Mouse (Mus musculus) lung, embryonic 15.5 days (tissue): ENCODE results near the gene Apob. TPM values are rescaled to one million over a fixed set of nuclear protein-coding genes. Genes with fewer than 3 reads are reported as not detected.

Experiments used
- ATAC-seq: fragments of 200-750 bp; cut with Nextera tagmentation; 2 replicates; pipeline ENCODE4 v1.8.0; 2017; ENCODE audit warnings: moderate number of reproducible peaks, borderline replicate concordance; ENCODE audit not compliant: low FRiP score, low TSS enrichment; ENCODE audit errors: extremely low read depth
- H3K27ac ChIP-seq: fragments of 300-500 bp; sonication (generic); 2 replicates; pipeline ENCODE4 v1.5.1; 2015; ENCODE audit warnings: moderate library complexity, mild to moderate bottlenecking, inconsistent platforms
- H3K27me3 ChIP-seq: fragments of 300-500 bp; sonication (generic); 2 replicates; pipeline ENCODE4 v1.6.1; 2015; ENCODE audit warnings: inconsistent platforms
- H3K36me3 ChIP-seq: fragments of 300-500 bp; sonication (generic); 2 replicates; pipeline ENCODE4 v1.6.1; 2015; ENCODE audit warnings: inconsistent platforms
- H3K4me1 ChIP-seq: fragments of 300-500 bp; sonication (generic); 2 replicates; pipeline ENCODE4 v1.6.1; 2015; ENCODE audit warnings: inconsistent platforms
- H3K4me2 ChIP-seq: fragments of 300-500 bp; sonication (generic); 2 replicates; pipeline ENCODE4 v1.6.1; 2015; ENCODE audit warnings: inconsistent platforms, mild to moderate bottlenecking, moderate library complexity
- H3K4me3 ChIP-seq: fragments of 300-500 bp; sonication (generic); 2 replicates; pipeline ENCODE4 v1.5.1; 2015; ENCODE audit warnings: mild to moderate bottlenecking, inconsistent platforms
- H3K9ac ChIP-seq: fragments of 300-500 bp; sonication (generic); 2 replicates; pipeline ENCODE4 v1.6.1; 2015; ENCODE audit warnings: inconsistent platforms
- H3K9me3 ChIP-seq: fragments of 300-500 bp; sonication (generic); 2 replicates; pipeline ENCODE4 v1.6.1; 2016; ENCODE audit warnings: inconsistent platforms
- WGBS: fragments of 180-500 bp; shearing (Covaris S2); methylation state at CpG from one replicate; pipeline ENCODE4 v1.1.7; 2015; 5-methylcytosine and 5-hydroxymethylcytosine counted together
- polyA plus RNA-seq: library from polyadenylated mRNA; unstranded; fragments of >200 nt; fragmentation: Nextera tagmentation; extraction: Ambion mirVana; gene quantifications from 2 replicates; pipeline ENCODE4 v1.2.1, GENCODE M21; 2015

The Apob gene
- polyA plus RNA-seq, result 0.09 and 0.82 TPM in 2 replicates

GRCm38 (mm10) chr12:7977466-7978189 is at the start of gene Apob:
Gene Apob (plus strand): TSS chr12:7977648.
- Histone ChIP-seq H3K4me3 (no peak within 1 kb of the TSS), H3K9ac (no peak within 1 kb of the TSS), H3K9me3 (no peaks in the 10 kb centered on the region), H3K27me3 (no peaks in the 10 kb centered on the region), H3K4me1 (no peaks in the 10 kb centered on the region), H3K36me3 (no peaks in the 10 kb centered on the region), H3K4me2 (no peak within 1 kb of the TSS), H3K27ac (no peak within 1 kb of the TSS)
- ATAC-seq, result no peak
- WGBS, result 70% methylated on average over 20 of the region's 20 CpGs

DNA sequence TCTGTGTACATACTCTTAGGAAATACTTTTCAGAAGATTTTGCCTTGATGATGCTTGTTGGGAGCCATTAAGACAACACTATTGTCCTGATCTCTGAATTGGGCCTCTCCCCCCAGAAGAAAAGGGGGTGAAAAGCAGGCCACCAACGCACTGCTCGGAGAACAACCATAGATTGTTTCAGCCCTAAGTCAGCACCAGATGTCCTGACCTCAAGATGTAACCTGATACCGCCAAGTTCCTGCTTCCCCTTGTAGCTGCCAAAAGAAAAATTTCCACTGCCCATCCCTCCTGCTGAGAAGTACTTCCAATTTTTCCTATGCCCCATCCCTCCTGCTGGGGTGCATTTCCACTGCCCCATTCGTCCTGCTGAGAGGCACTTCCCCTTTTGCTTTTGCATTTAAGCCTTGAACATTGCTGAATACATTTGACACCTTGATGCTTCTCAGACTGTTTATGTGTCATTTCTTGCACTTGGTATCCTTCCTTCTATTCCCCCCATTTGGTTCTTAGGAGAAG is 45.0 kb upstream of the Apob start:
- Histone ChIP-seq H3K36me3 (no peaks in the 10 kb centered on the region), H3K4me2 (no peak overlapping the region), H3K9ac (no peak overlapping the region), H3K4me1 (no peaks in the 10 kb centered on the region), H3K27me3 (no peaks in the 10 kb centered on the region), H3K9me3 (no peaks in the 10 kb centered on the region), H3K27ac (no peak overlapping the region), H3K4me3 (no peak overlapping the region)
- no peak for ATAC-seq
- 48% methylated on average over 4 of the region's 4 CpGs for WGBS

- WGBS, result 63% methylated on average over 9 of the region's 9 CpGs
- Histone ChIP-seq H3K27me3 (no peaks in the 10 kb centered on the region), H3K4me1 (no peaks in the 10 kb centered on the region), H3K9ac (no peak overlapping the region), H3K9me3 (no peaks in the 10 kb centered on the region), H3K36me3 (no peaks in the 10 kb centered on the region), H3K27ac (no peak overlapping the region), H3K4me2 (no peak overlapping the region), H3K4me3 (no peak overlapping the region)
- ATAC-seq, result no peak
Measured at GRCm38 (mm10) chr12:7950098-7950745, 27.2 kb upstream of the Apob start.

DNA sequence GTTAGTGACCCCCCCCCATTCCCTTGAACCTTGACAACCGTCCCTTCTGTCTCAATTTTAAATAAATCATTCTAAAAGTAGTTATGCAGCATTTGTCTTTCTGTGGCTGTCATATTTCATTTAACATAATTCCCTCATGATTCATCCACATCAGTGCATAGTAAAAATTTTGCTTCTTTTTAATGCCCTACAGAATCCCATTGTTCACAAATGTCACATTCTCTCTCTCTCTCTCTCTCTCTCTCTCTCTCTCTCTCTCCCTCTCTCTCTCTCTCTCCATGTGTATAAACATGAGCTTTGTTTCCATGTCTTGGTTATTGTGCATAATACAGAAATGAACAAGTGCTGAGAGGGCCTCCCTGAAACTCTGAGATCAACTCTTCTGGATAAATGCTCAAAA is 18.6 kb upstream of the Apob start:
- ATAC-seq, result no peak
- 41% methylated on average over 1 of the region's 1 CpGs for WGBS

GRCm38 (mm10) chr12:7959310-7959918 is 18.0 kb upstream of the Apob start:
- Histone ChIP-seq H3K4me2 (no peak overlapping the region), H3K9ac (no peak overlapping the region), H3K4me3 (no peak overlapping the region), H3K9me3 (no peaks in the 10 kb centered on the region), H3K36me3 (no peaks in the 10 kb centered on the region), H3K4me1 (peaks cover 12% of the 10 kb centered on the region; the same call in 1 of the 2 replicates), H3K27me3 (no peaks in the 10 kb centered on the region), H3K27ac (no peak overlapping the region)
- ATAC-seq, result no peak
- 76% methylated on average over 6 of the region's 6 CpGs for WGBS

More for the DNA sequence above, 18.6 kb upstream of the Apob start:
- Histone ChIP-seq H3K36me3 (no peaks in the 10 kb centered on the region), H3K4me1 (peaks cover 12% of the 10 kb centered on the region; the same call in 1 of the 2 replicates), H3K4me3 (no peak overlapping the region), H3K9ac (no peak overlapping the region), H3K4me2 (no peak overlapping the region), H3K9me3 (no peaks in the 10 kb centered on the region), H3K27me3 (no peaks in the 10 kb centered on the region), H3K27ac (no peak overlapping the region)

- ATAC-seq, result peak; percentile 74
- H3K4me2 ChIP-seq, result no peak overlapping the region; the same call in 1 of the 2 replicates
Measured at GRCm38 (mm10) chr12:7962314-7962927, 15.0 kb upstream of the Apob start.

DNA sequence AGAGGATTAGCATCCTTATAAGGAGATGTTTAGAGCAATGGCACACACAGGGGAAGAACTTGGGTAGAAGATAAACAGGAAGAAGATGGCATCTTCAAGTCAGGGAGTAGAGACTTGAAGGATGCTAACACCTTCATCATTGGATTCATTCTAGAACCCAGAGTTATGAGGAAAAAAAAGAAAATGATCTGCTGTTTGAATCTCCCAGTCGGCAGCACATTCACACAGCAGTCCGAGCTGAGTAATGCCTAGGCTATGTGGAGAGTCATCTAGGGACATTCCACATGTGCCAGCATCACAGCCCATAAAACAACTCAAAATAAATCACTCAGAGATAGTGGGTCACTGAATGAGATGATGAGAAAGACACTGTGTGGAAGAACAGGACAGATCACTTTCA is 10.2 kb upstream of the Apob start:
- Histone ChIP-seq H3K9me3 (no peaks in the 10 kb centered on the region), H3K27me3 (no peaks in the 10 kb centered on the region), H3K4me2 (no peak overlapping the region), H3K4me1 (peaks cover 8% of the 10 kb centered on the region; the same call in 1 of the 2 replicates), H3K4me3 (no peak overlapping the region), H3K36me3 (no peaks in the 10 kb centered on the region), H3K27ac (no peak overlapping the region), H3K9ac (no peak overlapping the region)
- no peak for ATAC-seq
- WGBS, result 65% methylated on average over 2 of the region's 2 CpGs

More at GRCm38 (mm10) chr12:7962314-7962927, 15.0 kb upstream of the Apob start:
- Histone ChIP-seq H3K27ac (no peak overlapping the region), H3K4me3 (no peak overlapping the region), H3K36me3 (no peaks in the 10 kb centered on the region), H3K9ac (no peak overlapping the region), H3K27me3 (no peaks in the 10 kb centered on the region), H3K4me1 (peaks cover 12% of the 10 kb centered on the region; the same call in 1 of the 2 replicates), H3K9me3 (no peaks in the 10 kb centered on the region)
- 37% methylated on average over 5 of the region's 5 CpGs for WGBS

- Histone ChIP-seq H3K4me3 (no peak overlapping the region), H3K36me3 (no peaks in the 10 kb centered on the region), H3K9ac (no peak overlapping the region), H3K27me3 (no peaks in the 10 kb centered on the region), H3K27ac (no peak overlapping the region), H3K4me2 (no peak overlapping the region), H3K9me3 (no peaks in the 10 kb centered on the region), H3K4me1 (no peaks in the 10 kb centered on the region)
- no peak for ATAC-seq
- 72% methylated on average over 2 of the region's 2 CpGs for WGBS
Measured at GRCm38 (mm10) chr12:7970301-7970700, 7.1 kb upstream of the Apob start.

DNA sequence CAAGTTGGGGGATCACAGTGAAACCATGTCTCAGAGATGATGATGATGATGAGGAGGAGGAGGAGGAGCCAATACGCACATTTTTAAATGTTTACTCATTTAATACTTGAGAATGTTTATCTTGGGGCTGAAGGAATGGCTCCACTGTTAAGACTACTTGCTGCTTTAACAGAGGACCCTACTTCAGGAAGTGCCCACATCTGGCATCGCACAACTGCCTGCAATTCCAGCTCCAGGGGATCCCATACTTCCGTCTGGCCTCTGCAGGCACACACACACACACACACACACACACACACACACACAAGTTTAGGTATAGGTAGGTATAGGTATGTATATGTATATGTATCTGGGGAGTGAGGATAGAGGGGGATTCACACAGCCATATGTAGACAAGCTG is 6.6 kb upstream of the Apob start:
- Histone ChIP-seq H3K27me3 (no peaks in the 10 kb centered on the region), H3K36me3 (no peaks in the 10 kb centered on the region), H3K4me2 (no peak overlapping the region), H3K4me1 (no peaks in the 10 kb centered on the region), H3K27ac (no peak overlapping the region), H3K9ac (no peak overlapping the region), H3K4me3 (no peak overlapping the region), H3K9me3 (no peaks in the 10 kb centered on the region)
- 44% methylated on average over 3 of the region's 3 CpGs for WGBS
- no peak for ATAC-seq

- WGBS, result 81% methylated on average over 2 of the region's 2 CpGs
- H3K36me3 ChIP-seq, result no peaks in the 10 kb centered on the region
- ATAC-seq, result no peak
Measured at GRCm38 (mm10) chr12:7971736-7972135, 5.7 kb upstream of the Apob start.

DNA sequence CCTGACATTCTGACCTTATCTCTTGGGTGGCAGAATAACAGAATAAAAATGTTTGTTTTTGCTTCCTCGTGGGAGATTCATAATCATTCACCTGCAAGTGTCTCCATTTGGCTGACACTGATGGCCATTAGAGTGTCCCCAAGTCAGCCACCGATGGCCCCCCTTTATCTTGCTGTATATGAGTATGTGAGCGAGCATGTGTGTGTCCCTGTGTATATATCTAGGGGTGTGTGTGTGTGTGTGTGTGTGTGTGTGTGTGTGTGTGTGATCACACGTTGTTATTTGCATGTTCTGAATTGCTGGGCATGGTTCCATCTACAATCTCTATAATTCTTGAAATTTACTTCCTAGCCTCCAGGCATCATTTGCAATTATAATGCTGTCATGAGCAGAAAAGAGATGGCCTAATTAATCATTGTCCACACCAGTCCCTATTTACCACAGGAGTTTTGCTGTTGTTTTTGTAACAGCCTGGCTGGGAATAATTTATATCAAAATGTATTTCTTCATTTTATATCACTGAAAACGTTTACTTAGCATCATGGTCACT is 3.6 kb upstream of the Apob start:
- 17% methylated on average over 5 of the region's 5 CpGs for WGBS
- Histone ChIP-seq H3K4me2 (no peak overlapping the region), H3K9me3 (no peaks in the 10 kb centered on the region), H3K4me1 (no peaks in the 10 kb centered on the region), H3K9ac (no peak overlapping the region), H3K36me3 (no peaks in the 10 kb centered on the region), H3K27me3 (no peaks in the 10 kb centered on the region), H3K4me3 (no peak overlapping the region), H3K27ac (no peak overlapping the region)
- no peak for ATAC-seq

More at GRCm38 (mm10) chr12:7971736-7972135, 5.7 kb upstream of the Apob start:
- Histone ChIP-seq H3K9me3 (no peaks in the 10 kb centered on the region), H3K9ac (no peak overlapping the region), H3K4me2 (no peak overlapping the region), H3K27ac (no peak overlapping the region), H3K27me3 (no peaks in the 10 kb centered on the region), H3K4me1 (no peaks in the 10 kb centered on the region), H3K4me3 (no peak overlapping the region)
